Mouse (Mus musculus) liver, embryonic 11.5 days (tissue): ENCODE measurements around the gene Sec14l4. TPM values are rescaled to one million over a fixed set of nuclear protein-coding genes. Genes with fewer than 3 reads are reported as not detected.
"Not testable (repeated sequence)": the region's sequence is repeated elsewhere in the genome, so short reads cannot be mapped to it uniquely, and the experiment has no call there.

Experiments used
- ATAC-seq: fragments of 200-750 bp; cut with Nextera tagmentation; replicated peaks from 2 replicates; pipeline ENCODE4 v1.8.0; 2017; ENCODE audit warnings: moderate number of reproducible peaks, mild to moderate bottlenecking, moderate TSS enrichment, moderate library complexity; ENCODE audit not compliant: low FRiP score
- DNase-seq: peaks from one replicate; pipeline ENCODE4 v3.0.0-alpha.2; 2017; ENCODE audit warnings: low spot score
- H3K27ac ChIP-seq: fragments of 300-500 bp; sonication (generic); 2 replicates; pipeline ENCODE4 v1.5.1; 2014; ENCODE audit warnings: mild to moderate bottlenecking, low read depth, low read length, control low read depth
- H3K27me3 ChIP-seq: fragments of 300-500 bp; sonication (generic); replicated peaks from 2 replicates; pipeline ENCODE4 v1.6.1; 2014; ENCODE audit warnings: low read length, mixed read lengths; ENCODE audit not compliant: control insufficient read depth, insufficient read depth
- H3K36me3 ChIP-seq: fragments of 300-500 bp; sonication (generic); 2 replicates; pipeline ENCODE4 v1.6.1; 2014; ENCODE audit warnings: mild to moderate bottlenecking, low read length, moderate library complexity, mixed read lengths; ENCODE audit not compliant: control insufficient read depth, insufficient read depth
- H3K4me1 ChIP-seq: fragments of 300-500 bp; sonication (generic); replicated peaks from 2 replicates; pipeline ENCODE4 v1.6.1; 2014; ENCODE audit warnings: low read length, mixed read lengths; ENCODE audit not compliant: control insufficient read depth, insufficient read depth
- H3K4me2 ChIP-seq: fragments of 300-500 bp; sonication (generic); 2 replicates; pipeline ENCODE4 v1.6.1; 2014; ENCODE audit warnings: mild to moderate bottlenecking, control low read depth, moderate library complexity
- H3K4me3 ChIP-seq: fragments of 300-500 bp; sonication (generic); 2 replicates; pipeline ENCODE4 v1.5.1; 2014; ENCODE audit warnings: low read depth, low read length, control low read depth
- H3K9ac ChIP-seq: fragments of 300-500 bp; sonication (generic); 2 replicates; pipeline ENCODE4 v1.6.1; 2014; ENCODE audit warnings: low read depth, low read length, control low read depth
- H3K9me3 ChIP-seq: fragments of 300-500 bp; sonication (generic); 2 replicates; pipeline ENCODE4 v1.6.1; 2016; ENCODE audit warnings: low read length, inconsistent platforms, mixed read lengths; ENCODE audit not compliant: control insufficient read depth
- WGBS: fragments of 180-500 bp; shearing (Covaris S2); extraction: QIAGEN DNeasy Blood & Tissue Kit; methylation state at CpG from one replicate; pipeline ENCODE4 v1.1.7; 2014; 5-methylcytosine and 5-hydroxymethylcytosine counted together
- polyA plus RNA-seq: library from polyadenylated mRNA; unstranded; fragments of >200 nt; fragmentation: Nextera tagmentation; extraction: Ambion mirVana; gene quantifications from 2 replicates; pipeline ENCODE4 v1.2.1, GENCODE M21; 2014

Gene Sec14l4
- polyA plus RNA-seq, 1 experiment from 2014 or later, result 0.88 TPM

- ATAC-seq, H3K9me3 ChIP-seq, H3K27me3 ChIP-seq, H3K4me3 ChIP-seq, H3K36me3 ChIP-seq, H3K4me1 ChIP-seq, H3K27ac ChIP-seq, H3K9ac ChIP-seq, H3K4me2 ChIP-seq, DNase-seq: not testable (repeated sequence)
- WGBS, result 86% methylated on average over 14 of the region's 14 CpGs
These were observed 15.5 kb upstream of the Sec14l4 start for GRCm38 (mm10) chr11:4015796-4016195.

GRCm38 (mm10) chr11:4022111-4022510, 9.2 kb upstream of the Sec14l4 start:
- H3K4me2 ChIP-seq, H3K4me1 ChIP-seq, H3K36me3 ChIP-seq, ATAC-seq, H3K9me3 ChIP-seq, H3K9ac ChIP-seq, H3K27ac ChIP-seq, H3K4me3 ChIP-seq, H3K27me3 ChIP-seq, DNase-seq: not testable (repeated sequence)
- WGBS, result 72% methylated on average over 13 of the region's 13 CpGs

GRCm38 (mm10) chr11:4023321-4023720, 7.9 kb upstream of the Sec14l4 start:
- H3K4me1 ChIP-seq, result no peaks in the 10 kb centered on the region
- H3K9ac ChIP-seq, result no peak overlapping the region
- no peaks in the 10 kb centered on the region for H3K36me3 ChIP-seq
- WGBS, result 67% methylated on average over 2 of the region's 2 CpGs
- H3K4me3 ChIP-seq, result no peak overlapping the region
- H3K9me3 ChIP-seq, result no peaks in the 10 kb centered on the region
- DNase-seq (no peak), ATAC-seq (no peak)
- H3K27ac ChIP-seq, result no peak overlapping the region
- H3K4me2 ChIP-seq, result no peak overlapping the region
- H3K27me3 ChIP-seq, result no peaks in the 10 kb centered on the region

DNA sequence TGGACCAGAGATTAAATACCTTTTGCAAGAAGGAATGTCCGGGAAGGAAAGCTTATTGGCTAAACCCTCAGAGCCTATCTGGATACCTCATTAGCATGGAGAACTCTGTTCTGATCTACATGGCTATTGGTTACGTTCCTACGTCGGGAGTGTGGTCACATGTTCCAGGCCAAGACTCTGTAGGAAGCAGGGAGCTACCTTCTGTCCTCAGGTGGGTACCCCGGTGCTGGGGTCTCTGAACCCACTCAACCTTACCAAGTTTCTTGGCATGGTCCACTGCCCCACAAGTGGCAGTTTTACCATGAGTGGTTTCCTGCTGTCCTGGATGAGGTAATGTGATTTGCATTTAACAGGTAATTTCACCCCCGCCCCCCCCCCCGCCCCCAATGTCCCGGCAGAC, 4.2 kb upstream of the Sec14l4 start:
- H3K4me3 ChIP-seq, result no peak overlapping the region
- no peak overlapping the region for H3K9ac ChIP-seq
- H3K4me2 ChIP-seq, result no peak overlapping the region
- no peaks in the 10 kb centered on the region for H3K27me3 ChIP-seq
- DNase-seq (no peak), ATAC-seq (no peak)
- no peak overlapping the region for H3K27ac ChIP-seq
- H3K36me3 ChIP-seq, result no peaks in the 10 kb centered on the region
- H3K9me3 ChIP-seq, result no peaks in the 10 kb centered on the region
- WGBS, result 66% methylated on average over 8 of the region's 8 CpGs
- H3K4me1 ChIP-seq, result no peaks in the 10 kb centered on the region

DNA sequence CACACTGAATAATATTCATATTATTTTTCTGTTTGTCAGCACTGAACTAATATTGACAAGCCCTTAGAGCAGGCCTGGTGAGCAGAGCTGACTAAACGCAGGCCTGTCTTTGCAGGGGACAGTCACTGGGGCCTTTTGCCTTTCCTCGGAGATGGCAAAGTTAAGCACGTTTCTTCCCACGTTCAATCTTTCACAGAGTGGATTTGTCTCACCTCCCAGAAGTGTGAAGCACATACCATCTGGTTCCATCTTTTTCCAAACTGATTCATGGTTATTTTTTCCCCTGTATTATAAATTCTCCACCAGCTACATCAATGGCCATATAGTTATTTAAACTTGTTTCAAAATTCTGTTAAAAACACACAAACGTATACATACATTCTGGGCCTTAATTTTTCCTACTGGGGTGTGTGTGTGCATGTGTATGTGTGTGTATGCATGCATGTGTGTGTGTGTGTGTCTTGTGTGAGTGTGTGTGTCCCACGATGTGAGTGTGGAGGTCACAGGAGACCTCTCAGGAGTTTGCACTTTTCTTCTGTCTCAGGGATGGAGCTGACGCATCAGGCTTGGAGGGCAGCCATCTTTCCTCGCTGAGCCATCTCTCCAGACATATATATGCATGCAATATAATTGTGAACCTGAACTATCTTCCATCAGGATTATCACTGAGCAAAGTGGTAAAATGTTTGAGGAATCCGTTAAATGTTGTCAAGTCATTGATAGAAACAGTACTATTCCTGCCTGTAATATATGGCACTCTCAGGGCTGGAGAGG, 3.5 kb upstream of the Sec14l4 start:
- ATAC-seq (no peak), DNase-seq (no peak)
- 64% methylated on average over 9 of the region's 9 CpGs for WGBS
- H3K9ac ChIP-seq, result no peak overlapping the region
- H3K36me3 ChIP-seq, result no peaks in the 10 kb centered on the region
- no peaks in the 10 kb centered on the region; the same call in 1 of the 2 replicates for H3K27me3 ChIP-seq
- H3K4me1 ChIP-seq, result no peaks in the 10 kb centered on the region
- no peak overlapping the region for H3K27ac ChIP-seq
- no peaks in the 10 kb centered on the region for H3K9me3 ChIP-seq
- H3K4me3 ChIP-seq, result no peak overlapping the region
- H3K4me2 ChIP-seq, result no peak overlapping the region

DNA sequence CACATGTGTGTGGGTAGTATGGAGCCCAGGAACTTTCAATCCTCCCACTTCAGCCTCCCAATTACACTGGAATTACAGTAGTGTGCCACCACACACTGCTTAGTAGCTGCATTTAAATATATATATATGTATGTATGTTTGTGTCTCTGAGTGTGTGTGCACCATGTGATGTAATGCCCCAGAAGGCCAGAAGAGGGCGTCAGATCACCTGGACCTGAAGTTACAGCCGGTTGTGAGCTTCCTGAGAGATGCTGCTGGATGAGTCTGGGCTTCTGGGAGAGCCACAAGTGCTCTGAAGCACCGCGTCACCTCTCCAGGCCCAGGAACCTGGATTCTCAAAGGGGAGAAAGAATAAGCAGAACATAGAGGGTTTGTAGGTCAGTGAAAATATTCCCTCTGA, 1.9 kb upstream of the Sec14l4 start:
- no peaks in the 10 kb centered on the region for H3K9me3 ChIP-seq
- H3K4me2 ChIP-seq, result no peak overlapping the region
- no peaks in the 10 kb centered on the region; the same call in 1 of the 2 replicates for H3K27me3 ChIP-seq
- no peak overlapping the region for H3K4me3 ChIP-seq
- ATAC-seq (no peak), DNase-seq (no peak)
- H3K36me3 ChIP-seq, result no peaks in the 10 kb centered on the region
- no peak overlapping the region for H3K27ac ChIP-seq
- H3K9ac ChIP-seq, result no peak overlapping the region
- H3K4me1 ChIP-seq, result no peaks in the 10 kb centered on the region
- WGBS, result 62% methylated on average over 4 of the region's 4 CpGs

GRCm38 (mm10) chr11:4031961-4032360, 699 bp downstream of the Sec14l4 start:
- WGBS, result 52% methylated on average over 12 of the region's 12 CpGs
- H3K4me2 ChIP-seq, result peak overlapping the region; percentile 21; the same call in 1 of the 2 replicates

GRCm38 (mm10) chr11:4033471-4033870, 2.2 kb downstream of the Sec14l4 start:
- ATAC-seq (no peak), DNase-seq (no peak)
- Histone ChIP-seq H3K27ac (no peak overlapping the region), H3K4me2 (no peak overlapping the region), H3K9ac (no peak overlapping the region), H3K36me3 (no peaks in the 10 kb centered on the region), H3K4me3 (no peak overlapping the region), H3K4me1 (no peaks in the 10 kb centered on the region), H3K9me3 (no peaks in the 10 kb centered on the region), H3K27me3 (no peaks in the 10 kb centered on the region; the same call in 1 of the 2 replicates)
- WGBS, result 69% methylated on average over 7 of the region's 7 CpGs

More at GRCm38 (mm10) chr11:4031961-4032360, 699 bp downstream of the Sec14l4 start:
- Histone ChIP-seq H3K36me3 (no peaks in the 10 kb centered on the region), H3K4me3 (no peak overlapping the region), H3K9ac (no peak overlapping the region), H3K27me3 (no peaks in the 10 kb centered on the region; the same call in 1 of the 2 replicates), H3K27ac (no peak overlapping the region), H3K9me3 (no peaks in the 10 kb centered on the region), H3K4me1 (no peaks in the 10 kb centered on the region)
- DNase-seq (no peak), ATAC-seq (no peak; the same call in 1 of the 2 replicates)

DNA sequence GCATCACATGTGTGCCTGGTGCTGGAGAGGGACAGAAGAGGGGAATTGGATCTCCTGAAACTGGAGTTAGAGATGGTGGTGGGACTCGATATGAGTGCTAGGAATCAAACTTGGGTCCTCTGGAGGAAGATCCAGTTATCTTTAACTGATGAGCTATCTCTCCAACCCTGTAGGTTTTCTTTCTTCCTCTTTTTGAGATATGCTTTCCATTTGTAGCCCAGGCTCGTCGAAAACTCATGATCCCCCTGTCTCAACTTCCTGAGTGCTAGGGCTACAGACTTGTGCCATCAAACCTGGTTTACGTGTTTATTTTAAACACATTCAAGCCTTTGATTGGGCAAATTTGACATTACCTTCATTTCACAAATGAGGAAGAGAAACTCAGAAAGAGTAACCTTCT, 2.9 kb downstream of the Sec14l4 start:
- H3K36me3 ChIP-seq, result no peaks in the 10 kb centered on the region
- DNase-seq (no peak), ATAC-seq (no peak)
- no peak overlapping the region for H3K9ac ChIP-seq
- H3K4me2 ChIP-seq, result no peak overlapping the region
- 39% methylated on average over 4 of the region's 4 CpGs for WGBS
- H3K27me3 ChIP-seq, result no peaks in the 10 kb centered on the region; the same call in 1 of the 2 replicates
- H3K4me1 ChIP-seq, result no peaks in the 10 kb centered on the region
- no peaks in the 10 kb centered on the region for H3K9me3 ChIP-seq
- no peak overlapping the region for H3K27ac ChIP-seq
- H3K4me3 ChIP-seq, result no peak overlapping the region
